Mouse (Mus musculus) layer of hippocampus, postnatal 36 days (tissue): ENCODE results near the gene Schip1. TPM values are rescaled to one million over a fixed set of nuclear protein-coding genes. Genes with fewer than 3 reads are reported as not detected.

Source experiments
- DNase-seq, 2 experiments: peaks; one replicate each; pipeline ENCODE4 v3.0.0; 2022
- total RNA-seq, 2 experiments: library from RNA; stranded (reverse); gene quantifications; 2 replicates each; pipeline ENCODE4 v1.2.3; 2021

Gene Schip1
- total RNA-seq, 2 experiments from 2014 or later: 308 to 317 TPM

DNA sequence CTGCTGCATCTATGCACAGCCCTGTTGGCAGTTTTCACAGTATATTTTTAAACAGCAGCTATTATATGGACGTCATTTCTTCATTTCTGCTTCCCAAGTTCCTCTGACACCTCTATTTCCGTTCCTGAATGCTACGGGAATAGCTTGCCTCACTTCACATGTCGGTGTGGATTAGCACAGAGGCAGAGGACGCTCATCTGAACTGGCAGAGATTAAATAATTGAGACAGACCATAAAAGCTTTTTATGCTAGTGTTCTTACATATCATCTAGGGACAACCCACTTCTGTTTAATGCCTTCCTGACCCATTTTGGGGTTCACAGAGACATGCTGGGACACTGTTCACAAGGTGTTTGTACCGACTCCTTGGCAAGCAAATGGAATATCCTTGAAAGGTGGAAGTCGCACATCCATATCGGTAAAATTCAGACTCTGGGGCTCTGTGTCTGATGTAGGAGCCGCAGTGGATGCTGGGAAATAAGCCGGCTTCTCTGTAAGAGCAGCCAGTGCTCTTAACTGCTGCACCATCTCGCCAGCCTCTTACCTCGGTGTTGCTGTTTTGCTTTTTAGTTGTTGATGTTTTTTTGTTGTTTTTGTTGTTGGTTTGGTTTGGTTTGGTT, 610.7 kb downstream of the Schip1 start:
- no peak for DNase-seq

Other genes starting within 250 kb of the Schip1 start
- 1 to 10 TPM; 3.7 to 5.9 TPM for gene Iqcj, start 172.6 kb upstream of the Schip1 start, total RNA-seq
- gene Iqschfp, start 172.6 kb upstream of the Schip1 start, total RNA-seq: 10 to 100 TPM; 12.1 to 14.3 TPM